Mouse (Mus musculus) heart, embryonic 13.5 days (tissue): ENCODE measurements around the gene Sp100. TPM values are rescaled to one million over a fixed set of nuclear protein-coding genes. Genes with fewer than 3 reads are reported as not detected.

Experiments used
- ATAC-seq: fragments of 200-750 bp; cut with Nextera tagmentation; 2 replicates; pipeline ENCODE4 v1.8.0; 2017; ENCODE audit warnings: moderate TSS enrichment; ENCODE audit not compliant: insufficient number of reproducible peaks, low FRiP score, low TSS enrichment; ENCODE audit errors: extremely low read depth
- H3K27ac ChIP-seq: fragments of 300-500 bp; sonication (generic); replicated peaks from 2 replicates; pipeline ENCODE4 v1.5.1; 2015; ENCODE audit warnings: moderate library complexity, mild to moderate bottlenecking, inconsistent platforms
- H3K27me3 ChIP-seq: fragments of 300-500 bp; sonication (generic); replicated peaks from 2 replicates; pipeline ENCODE4 v1.6.1; 2015; ENCODE audit warnings: mild to moderate bottlenecking, inconsistent platforms
- H3K36me3 ChIP-seq: fragments of 300-500 bp; sonication (generic); 2 replicates; pipeline ENCODE4 v1.6.1; 2015; ENCODE audit warnings: mild to moderate bottlenecking, inconsistent platforms
- H3K4me1 ChIP-seq: fragments of 300-500 bp; sonication (generic); 2 replicates; pipeline ENCODE4 v1.6.1; 2015; ENCODE audit warnings: inconsistent platforms
- H3K4me2 ChIP-seq: fragments of 300-500 bp; sonication (generic); 2 replicates; pipeline ENCODE4 v1.6.1; 2015; ENCODE audit warnings: inconsistent platforms, mild to moderate bottlenecking, moderate library complexity
- H3K4me3 ChIP-seq: fragments of 300-500 bp; sonication (generic); 2 replicates; pipeline ENCODE4 v1.5.1; 2015; ENCODE audit warnings: moderate library complexity, mild to moderate bottlenecking, inconsistent platforms
- H3K9ac ChIP-seq: fragments of 300-500 bp; sonication (generic); 2 replicates; pipeline ENCODE4 v1.6.1; 2015; ENCODE audit warnings: inconsistent platforms, mild to moderate bottlenecking, moderate library complexity
- H3K9me3 ChIP-seq: fragments of 300-500 bp; sonication (generic); 2 replicates; pipeline ENCODE4 v1.6.1; 2016; ENCODE audit warnings: inconsistent platforms
- WGBS: fragments of 180-500 bp; shearing (Covaris S2); methylation state at CpG from one replicate; pipeline ENCODE4 v1.1.7; 2015; ENCODE audit warnings: mixed read lengths; 5-methylcytosine and 5-hydroxymethylcytosine counted together
- polyA plus RNA-seq: library from polyadenylated mRNA; unstranded; fragments of >200 nt; fragmentation: Nextera tagmentation; extraction: Ambion mirVana; gene quantifications from 2 replicates; pipeline ENCODE4 v1.2.1, GENCODE M21; 2015

The Sp100 gene
- polyA plus RNA-seq, 1 experiment from 2014 or later = 1.7 TPM

DNA sequence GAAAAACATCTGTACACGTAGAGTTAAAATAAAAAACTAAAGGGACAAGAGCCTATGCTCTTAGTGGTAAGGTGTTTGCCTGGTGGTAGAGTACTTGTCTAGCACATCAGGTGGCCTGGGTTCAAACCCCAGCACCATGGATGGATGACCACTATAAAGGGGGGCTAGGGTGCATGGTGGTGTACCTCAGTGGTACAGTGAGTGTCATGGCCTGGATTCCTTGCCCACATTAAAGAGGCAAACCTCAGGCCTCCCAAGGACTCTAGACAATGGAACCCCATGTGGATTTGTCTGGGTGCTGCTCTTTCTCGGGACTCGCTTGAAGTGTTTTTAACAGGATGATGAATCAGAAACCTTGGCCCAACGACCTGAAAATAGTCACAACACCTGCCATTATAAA is 52.7 kb downstream of the Sp100 start:
- 65% methylated on average over 4 of the region's 4 CpGs for WGBS
- ATAC-seq = no peak
- Histone ChIP-seq H3K9me3 (no peaks in the 10 kb centered on the region), H3K4me3 (no peak overlapping the region), H3K4me1 (peaks cover 11% of the 10 kb centered on the region), H3K4me2 (no peak overlapping the region), H3K36me3 (no peaks in the 10 kb centered on the region), H3K9ac (no peak overlapping the region), H3K27ac (peak overlapping the region; percentile 95), H3K27me3 (no peaks in the 10 kb centered on the region)

DNA sequence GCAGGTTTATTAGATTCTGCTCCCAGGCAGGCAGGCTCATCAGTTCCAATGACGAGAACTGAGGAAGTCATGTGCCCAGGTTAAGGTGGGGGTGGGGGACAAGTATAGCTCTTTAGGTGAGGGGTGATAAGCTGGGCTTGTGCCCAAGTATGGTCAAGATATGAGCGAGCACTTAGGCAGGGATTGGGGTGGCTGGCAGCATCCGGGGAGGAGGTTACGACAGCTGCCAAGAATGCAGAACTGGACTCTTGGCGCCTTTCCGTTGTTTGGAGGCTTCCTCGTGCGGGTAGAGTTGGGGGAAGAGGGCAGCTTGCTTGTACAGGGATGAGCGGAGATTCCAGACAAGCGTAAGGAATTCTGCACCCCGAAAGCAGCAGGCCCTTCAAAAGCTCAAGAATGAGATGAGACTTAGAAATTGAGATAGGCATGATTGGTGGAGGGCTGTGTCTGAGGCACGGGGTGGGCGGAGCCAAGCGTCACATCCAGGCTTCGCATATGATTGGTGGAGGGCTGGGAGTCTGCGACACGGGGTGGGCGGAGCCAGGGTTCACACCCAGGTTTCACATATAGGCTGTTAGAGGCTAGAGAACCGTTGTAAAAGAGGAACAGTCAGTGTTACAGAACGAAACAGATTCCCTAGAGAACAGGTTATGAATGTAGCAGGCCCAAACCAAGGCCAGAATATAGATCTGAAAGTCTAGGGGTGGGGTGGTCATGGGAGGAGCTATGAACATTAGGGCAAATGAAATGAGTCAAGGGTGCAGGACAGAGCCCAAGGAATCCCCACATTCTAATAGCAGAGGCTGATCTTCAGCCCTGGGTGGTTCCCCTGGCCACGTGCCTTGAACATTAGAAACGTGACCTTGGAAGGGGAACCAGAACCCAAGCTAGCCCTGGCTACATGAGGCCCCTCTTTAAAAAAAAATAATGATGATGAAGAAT is 53.7 kb downstream of the Sp100 start:
- peak overlapping the region; percentile 46 for H3K4me3 ChIP-seq
- WGBS = 9% methylated on average over 22 of the region's 22 CpGs
- H3K9ac ChIP-seq = peak overlapping the region; percentile 76
- H3K27me3 ChIP-seq = no peaks in the 10 kb centered on the region
- H3K36me3 ChIP-seq = no peaks in the 10 kb centered on the region
- peak overlapping the region; percentile 68 for H3K4me2 ChIP-seq
- no peaks in the 10 kb centered on the region for H3K9me3 ChIP-seq
- H3K27ac ChIP-seq = peak overlapping the region; percentile 95
- ATAC-seq = peak; percentile 85
- H3K4me1 ChIP-seq = peaks cover 11% of the 10 kb centered on the region

DNA sequence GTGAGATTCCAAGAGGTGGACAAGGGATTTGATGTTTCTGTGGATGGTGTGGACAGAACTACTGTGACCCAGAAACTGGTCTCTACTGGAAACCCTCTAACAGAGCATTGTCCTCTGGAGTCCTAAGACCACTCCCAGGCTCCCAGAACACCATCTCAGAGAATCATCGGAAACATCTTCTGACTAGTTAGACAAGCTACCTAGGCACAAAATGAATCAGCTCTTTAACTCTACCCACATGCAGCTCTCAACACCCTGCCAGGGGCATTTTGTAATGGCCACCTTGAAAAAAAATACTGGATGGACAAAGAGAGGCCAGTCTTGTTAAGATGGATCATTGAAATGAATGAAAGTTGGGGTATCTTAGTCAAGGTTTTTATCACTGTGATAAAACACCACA is 55.8 kb downstream of the Sp100 start:
- no peak overlapping the region for H3K27ac ChIP-seq
- no peak overlapping the region for H3K4me3 ChIP-seq
- no peaks in the 10 kb centered on the region for H3K36me3 ChIP-seq
- H3K4me2 ChIP-seq = no peak overlapping the region
- H3K9me3 ChIP-seq = no peaks in the 10 kb centered on the region
- no peaks in the 10 kb centered on the region for H3K27me3 ChIP-seq
- 82% methylated on average over 1 of the region's 1 CpGs for WGBS
- H3K4me1 ChIP-seq = peaks cover 18% of the 10 kb centered on the region
- no peak for ATAC-seq
- no peak overlapping the region for H3K9ac ChIP-seq

DNA sequence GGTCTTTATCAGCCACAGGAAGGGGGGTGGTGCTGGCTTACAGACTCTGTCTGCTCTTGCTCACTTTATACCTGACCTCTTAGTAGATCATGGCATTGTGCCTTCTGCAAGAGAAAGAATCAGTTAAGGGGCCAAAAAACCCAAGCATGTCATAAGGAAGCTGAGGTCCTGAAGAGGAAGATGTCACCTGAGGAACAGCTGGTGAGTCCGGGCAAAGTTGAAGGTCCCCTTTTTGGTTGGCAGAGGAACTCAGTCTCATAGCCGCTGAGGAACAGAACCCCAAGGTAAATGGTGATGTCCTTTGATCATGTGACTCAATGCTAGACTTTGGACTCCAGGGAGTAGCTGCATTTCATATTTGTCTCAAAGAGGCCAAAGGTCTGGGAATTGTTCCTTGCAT is 57.0 kb downstream of the Sp100 start:
- 85% methylated on average over 2 of the region's 2 CpGs for WGBS
- H3K27me3 ChIP-seq = no peaks in the 10 kb centered on the region
- H3K9ac ChIP-seq = no peak overlapping the region
- H3K9me3 ChIP-seq = no peaks in the 10 kb centered on the region
- H3K4me1 ChIP-seq = peaks cover 18% of the 10 kb centered on the region
- ATAC-seq = no peak
- H3K27ac ChIP-seq = no peak overlapping the region
- H3K4me2 ChIP-seq = no peak overlapping the region
- H3K36me3 ChIP-seq = no peaks in the 10 kb centered on the region
- H3K4me3 ChIP-seq = no peak overlapping the region

DNA sequence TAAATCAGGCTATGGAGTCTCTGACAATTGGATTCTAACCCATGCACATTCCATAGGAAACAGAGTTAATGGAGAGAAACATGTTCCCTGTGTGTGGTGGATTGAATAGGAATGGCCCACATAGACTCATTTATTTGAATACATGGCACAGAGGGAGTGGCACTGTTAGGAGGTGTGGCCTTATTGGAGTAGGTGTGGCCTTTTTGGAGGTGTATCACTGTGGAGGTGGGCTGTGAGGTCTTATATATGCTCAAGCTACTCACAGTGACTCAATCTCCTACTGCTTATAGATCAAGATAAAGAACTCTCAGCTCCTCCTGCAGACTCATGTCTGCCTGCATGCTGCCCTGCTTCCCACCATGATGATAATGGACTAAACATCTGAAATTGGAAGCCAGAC is 64.7 kb downstream of the Sp100 start:
- Histone ChIP-seq H3K4me3 (no peak overlapping the region), H3K36me3 (no peaks in the 10 kb centered on the region), H3K27ac (no peak overlapping the region), H3K9ac (no peak overlapping the region), H3K4me2 (no peak overlapping the region), H3K4me1 (peaks cover 21% of the 10 kb centered on the region), H3K9me3 (no peaks in the 10 kb centered on the region), H3K27me3 (no peaks in the 10 kb centered on the region)
- ATAC-seq = no peak

DNA sequence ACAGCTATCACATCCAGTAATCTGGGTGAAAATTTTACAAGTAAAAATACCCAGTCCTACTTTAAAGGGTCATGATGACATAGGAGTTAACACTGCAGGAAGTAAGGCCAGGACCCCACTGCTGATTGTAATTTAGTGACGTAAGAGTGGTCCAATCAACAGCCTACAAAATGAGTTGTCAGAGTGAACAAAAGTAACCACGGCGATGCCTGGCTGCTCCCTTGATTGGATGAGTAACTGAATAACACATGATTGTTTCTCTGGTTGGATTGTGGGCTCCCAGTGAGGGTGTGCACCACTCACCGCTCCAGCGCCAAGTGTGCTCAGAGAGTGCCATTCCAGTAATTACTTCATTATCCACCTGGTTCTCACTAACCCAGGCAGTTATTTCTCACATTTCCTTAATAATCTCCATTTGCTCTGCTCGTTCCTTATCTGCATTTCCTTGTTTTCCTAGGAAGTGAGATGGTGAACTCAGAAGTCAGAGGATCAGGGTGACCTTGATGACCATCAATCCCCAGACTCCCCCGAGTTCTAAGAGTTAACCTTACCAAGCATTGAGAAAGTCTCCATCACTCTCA is 66.7 kb downstream of the Sp100 start:
- H3K9ac ChIP-seq = no peak overlapping the region
- WGBS = 72% methylated on average over 7 of the region's 7 CpGs
- H3K27me3 ChIP-seq = no peaks in the 10 kb centered on the region
- no peaks in the 10 kb centered on the region for H3K36me3 ChIP-seq
- ATAC-seq = no peak
- H3K9me3 ChIP-seq = no peaks in the 10 kb centered on the region
- H3K4me2 ChIP-seq = no peak overlapping the region
- no peak overlapping the region for H3K4me3 ChIP-seq
- peaks cover 33% of the 10 kb centered on the region for H3K4me1 ChIP-seq
- no peak overlapping the region for H3K27ac ChIP-seq

DNA sequence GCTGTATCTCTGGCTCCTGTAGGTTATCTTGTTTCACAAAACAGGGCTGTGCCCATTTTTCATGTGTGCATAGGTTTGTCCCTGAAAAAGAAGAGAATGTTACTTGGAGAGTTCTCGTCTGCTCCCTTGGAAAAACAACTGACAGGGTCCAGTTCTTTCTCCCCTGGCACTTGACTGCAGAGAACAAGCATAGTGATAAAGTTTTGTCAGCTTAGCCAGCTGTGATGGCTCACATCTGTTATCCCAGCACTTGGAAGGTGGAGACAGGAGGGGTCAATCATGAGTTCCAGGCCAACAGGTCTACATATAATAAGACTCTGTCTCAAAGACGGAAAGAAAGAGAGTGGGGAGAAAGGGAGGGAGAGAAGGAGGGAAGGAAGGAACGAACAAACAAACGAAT is 69.3 kb downstream of the Sp100 start:
- ATAC-seq = no peak
- H3K27ac ChIP-seq = peak overlapping the region; percentile 51
- no peak overlapping the region for H3K4me2 ChIP-seq
- H3K9ac ChIP-seq = 0 out of 2 replicates have a peak overlapping the region, but pooled peaks have one; percentile 4
- peaks cover 33% of the 10 kb centered on the region for H3K4me1 ChIP-seq
- WGBS = 28% methylated on average over 4 of the region's 4 CpGs
- no peaks in the 10 kb centered on the region for H3K9me3 ChIP-seq
- H3K27me3 ChIP-seq = no peaks in the 10 kb centered on the region
- H3K4me3 ChIP-seq = no peak overlapping the region
- H3K36me3 ChIP-seq = no peaks in the 10 kb centered on the region

DNA sequence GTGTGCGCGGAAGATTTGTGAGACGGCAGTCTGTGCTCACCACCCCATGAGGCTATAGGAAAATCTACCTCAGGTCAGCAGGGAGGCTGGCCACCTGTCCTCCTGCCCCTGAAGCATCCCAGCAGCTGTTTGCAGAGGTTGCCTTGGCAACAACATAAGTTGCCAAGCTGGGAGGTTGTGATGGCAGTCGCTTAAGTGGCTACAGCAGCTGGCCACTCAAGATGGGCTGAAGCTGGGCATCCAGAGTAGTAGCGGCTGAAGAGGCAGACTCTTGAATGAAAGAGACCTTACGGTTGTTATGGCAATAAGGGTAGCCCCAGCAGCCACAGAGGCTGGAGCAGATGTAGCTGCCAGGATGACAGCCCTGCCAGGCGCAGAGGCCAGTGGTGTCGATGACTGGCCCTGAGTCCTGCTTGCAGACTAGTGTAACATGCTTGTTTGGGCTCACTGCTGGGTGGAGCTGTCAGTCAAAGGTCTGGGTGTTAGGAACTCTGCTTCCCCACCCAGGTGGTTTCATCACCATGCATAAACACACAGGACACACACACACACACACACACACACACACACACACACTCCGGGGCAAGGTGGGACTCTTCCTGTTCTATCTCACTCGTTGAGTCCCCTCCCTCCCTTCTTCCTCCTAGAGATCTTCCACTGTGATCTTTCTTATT is 70.6 kb downstream of the Sp100 start:
- no peaks in the 10 kb centered on the region for H3K36me3 ChIP-seq
- no peaks in the 10 kb centered on the region for H3K27me3 ChIP-seq
- H3K4me1 ChIP-seq = peaks cover 33% of the 10 kb centered on the region
- WGBS = 58% methylated on average over 10 of the region's 10 CpGs
- H3K4me3 ChIP-seq = no peak overlapping the region
- H3K9ac ChIP-seq = no peak overlapping the region
- no peak for ATAC-seq
- no peak overlapping the region for H3K4me2 ChIP-seq
- H3K9me3 ChIP-seq = no peaks in the 10 kb centered on the region
- H3K27ac ChIP-seq = no peak overlapping the region

DNA sequence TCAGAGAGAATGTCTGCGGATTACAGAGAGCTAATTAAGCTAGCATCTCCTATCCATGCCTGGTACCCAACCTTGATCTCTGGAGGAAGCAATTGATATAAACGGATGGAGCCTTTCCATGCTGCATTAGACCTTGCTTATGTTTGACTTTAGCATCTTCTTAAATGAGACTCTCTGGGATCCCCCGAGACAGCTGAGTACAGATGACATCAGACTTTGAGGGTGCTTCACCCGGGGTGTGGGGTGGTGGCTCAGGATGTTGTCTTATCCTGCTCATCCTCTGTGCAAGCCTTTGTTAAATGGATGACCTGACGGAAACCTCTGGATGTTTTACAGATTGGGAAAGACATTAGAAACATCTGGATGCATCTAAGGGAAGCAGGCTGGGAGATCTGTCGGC is 80.7 kb downstream of the Sp100 start:
- H3K9me3 ChIP-seq = no peaks in the 10 kb centered on the region
- no peaks in the 10 kb centered on the region for H3K36me3 ChIP-seq
- 74% methylated on average over 6 of the region's 6 CpGs for WGBS
- no peak overlapping the region for H3K9ac ChIP-seq
- no peaks in the 10 kb centered on the region for H3K27me3 ChIP-seq
- no peak overlapping the region for H3K27ac ChIP-seq
- H3K4me3 ChIP-seq = no peak overlapping the region
- H3K4me2 ChIP-seq = no peak overlapping the region
- ATAC-seq = no peak
- H3K4me1 ChIP-seq = peaks cover 6% of the 10 kb centered on the region; the same call in 1 of the 2 replicates

DNA sequence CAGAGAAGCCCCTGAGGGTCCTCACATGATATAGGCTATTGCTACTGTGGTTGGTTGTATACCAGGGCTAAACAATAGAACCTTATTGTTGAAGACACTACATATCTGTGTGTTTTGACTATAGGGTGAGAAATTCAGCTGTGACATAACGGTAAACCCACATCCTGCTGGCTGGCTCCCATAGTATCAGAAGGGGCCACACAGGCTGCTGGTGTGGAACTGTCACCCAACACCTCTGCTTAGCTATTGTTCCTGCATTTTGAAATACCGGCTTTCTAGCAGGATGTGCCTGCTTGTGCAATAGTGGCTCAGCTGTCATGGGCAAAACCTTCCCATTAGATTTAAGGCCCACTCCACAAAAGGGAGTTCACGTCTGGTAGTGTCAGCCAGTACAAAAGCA is 82.8 kb downstream of the Sp100 start:
- WGBS = 83% methylated on average over 3 of the region's 3 CpGs
- Histone ChIP-seq H3K27me3 (no peaks in the 10 kb centered on the region), H3K27ac (no peak overlapping the region), H3K9ac (no peak overlapping the region), H3K9me3 (no peaks in the 10 kb centered on the region), H3K4me1 (peaks cover 15% of the 10 kb centered on the region), H3K36me3 (no peaks in the 10 kb centered on the region), H3K4me2 (no peak overlapping the region), H3K4me3 (no peak overlapping the region)
- ATAC-seq = no peak

DNA sequence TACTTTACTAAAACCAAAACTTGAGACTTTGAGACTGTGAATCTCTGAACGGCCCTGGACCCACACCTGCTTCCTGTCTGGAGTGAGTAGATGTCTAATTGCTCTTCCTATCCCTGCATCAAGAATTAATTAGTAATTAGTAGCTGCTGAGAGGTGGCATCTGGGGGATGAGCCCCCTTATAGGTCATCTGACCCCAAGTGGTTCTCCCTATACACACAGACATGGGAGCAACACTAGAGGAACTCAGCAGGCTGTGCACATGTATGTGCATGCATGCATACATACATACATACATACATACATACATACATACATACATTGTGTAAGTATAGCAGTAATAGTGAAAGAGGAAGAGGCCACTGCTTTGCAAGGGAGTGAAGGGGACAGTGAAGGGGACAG is 84.7 kb downstream of the Sp100 start:
- no peaks in the 10 kb centered on the region for H3K27me3 ChIP-seq
- no peak overlapping the region for H3K4me3 ChIP-seq
- no peak overlapping the region for H3K9ac ChIP-seq
- peaks cover 6% of the 10 kb centered on the region; the same call in 1 of the 2 replicates for H3K9me3 ChIP-seq
- no peaks in the 10 kb centered on the region for H3K36me3 ChIP-seq
- ATAC-seq = no peak
- no peak overlapping the region for H3K27ac ChIP-seq
- WGBS = 70% methylated on average over 1 of the region's 1 CpGs
- H3K4me2 ChIP-seq = no peak overlapping the region
- H3K4me1 ChIP-seq = peaks cover 15% of the 10 kb centered on the region
